Mouse (Mus musculus): ENCODE measurements around the gene Il10ra. TPM values are rescaled to one million over a fixed set of nuclear protein-coding genes. Genes with fewer than 3 reads are reported as not detected.
A peak's percentile ranks its signal among the peaks of the same experiment; 100 is the strongest.

Gene Il10ra
- total and polyA plus RNA-seq, 3 experiments, result 2.3 to 3.7 (median 3.1) TPM

- DNase-seq, result peak; percentile 88
These were observed 7.5 kb downstream of the Il10ra start for GRCm38 (mm10) chr9:45261466-45261865.

GRCm38 (mm10) chr9:45259065-45259464 lies 9.9 kb downstream of the Il10ra start:
- DNase-seq, result no peak

- DNase-seq, result no peak
These were observed 13.0 kb downstream of the Il10ra start for GRCm38 (mm10) chr9:45255967-45256366.

DNA sequence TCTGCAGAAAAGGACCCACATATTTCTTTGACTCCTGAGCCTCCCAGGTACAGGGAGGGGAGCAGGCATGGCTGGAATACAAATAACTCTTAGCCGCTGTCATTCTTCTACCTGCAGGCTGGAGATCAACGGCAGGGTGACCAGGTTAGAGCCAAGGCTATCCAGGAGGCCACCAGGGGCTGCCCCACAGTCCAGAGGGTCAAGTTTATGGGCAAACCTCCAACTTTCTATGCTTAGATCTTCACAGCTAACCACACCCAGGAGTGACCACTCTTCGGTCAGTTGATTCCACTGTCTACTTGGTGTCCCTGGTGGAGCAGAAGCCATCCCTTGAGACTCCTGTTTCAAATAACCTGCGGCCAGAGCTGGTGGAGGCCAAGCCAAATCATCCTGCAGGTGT lies 13.5 kb downstream of the Il10ra start:
- no peak for DNase-seq

- DNase-seq, result no peak
These were observed 14.3 kb downstream of the Il10ra start for GRCm38 (mm10) chr9:45254605-45255004.

DNA sequence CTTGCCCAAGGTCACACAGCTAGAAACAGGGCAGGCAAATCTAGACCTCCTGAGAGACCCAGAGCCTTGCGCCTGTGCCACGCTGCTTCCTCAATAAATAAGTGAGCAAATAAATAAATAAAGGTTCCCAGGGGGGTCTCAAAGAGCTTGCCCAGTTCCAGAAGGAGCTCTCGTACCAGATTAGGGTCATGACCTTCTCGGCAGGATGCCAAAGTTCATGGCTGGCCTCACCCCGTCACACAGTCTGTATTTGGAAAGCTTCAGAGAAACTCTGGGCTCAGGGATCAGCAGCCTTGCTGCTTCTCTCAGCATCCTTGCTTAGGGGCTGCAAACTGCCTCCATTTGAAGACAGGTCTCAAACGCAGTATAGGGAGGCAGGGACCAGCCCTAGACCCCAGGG lies 14.9 kb downstream of the Il10ra start:
- DNase-seq, result no peak

- no peak for DNase-seq
These were observed 16.6 kb downstream of the Il10ra start for GRCm38 (mm10) chr9:45252395-45252794.

- no peak for DNase-seq
These were observed 17.0 kb downstream of the Il10ra start for GRCm38 (mm10) chr9:45251990-45252389.

DNA sequence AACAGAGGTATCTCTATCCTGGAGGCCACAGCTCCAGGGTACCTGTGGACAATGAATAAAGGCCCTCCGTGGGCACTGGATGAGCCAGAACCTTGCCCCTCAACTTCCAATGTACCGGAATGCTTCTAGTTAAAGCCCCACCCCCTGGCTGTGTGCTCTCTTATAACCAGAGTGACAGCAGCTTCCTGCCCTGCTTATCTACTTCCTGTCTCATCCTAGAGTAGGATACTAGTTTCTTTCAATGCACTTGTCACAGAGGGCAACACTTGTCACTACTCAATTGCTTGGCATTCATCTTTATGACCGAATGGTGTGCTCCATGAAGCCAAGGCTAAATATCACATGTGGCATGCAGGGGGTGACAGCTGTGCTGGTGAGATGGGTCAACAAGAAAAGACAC lies 17.7 kb downstream of the Il10ra start:
- no peak for DNase-seq

GRCm38 (mm10) chr9:45250306-45250705 lies 18.6 kb downstream of the Il10ra start:
- no peak for DNase-seq

- DNase-seq, result no peak
These were observed 21.4 kb downstream of the Il10ra start for GRCm38 (mm10) chr9:45247536-45247935.

DNA sequence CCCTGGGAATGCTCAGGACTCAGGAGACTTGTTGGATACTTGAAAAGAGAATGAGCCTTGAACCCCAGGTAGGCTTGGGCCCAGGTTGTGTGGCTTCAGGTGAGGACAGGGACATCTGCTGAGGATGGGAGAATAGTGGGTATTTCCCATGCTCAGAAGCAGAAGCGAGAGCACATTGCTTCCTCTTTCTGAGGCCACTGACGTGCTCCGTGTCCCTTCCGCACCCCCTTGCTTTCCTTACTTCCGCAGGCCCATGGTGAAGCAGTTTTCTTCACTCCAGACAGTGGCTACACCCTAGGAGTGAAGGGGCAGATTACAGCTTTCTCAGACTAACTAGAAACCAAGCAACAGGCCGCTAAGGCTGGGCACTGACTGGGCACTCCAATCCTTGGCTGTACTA lies 22.9 kb downstream of the Il10ra start:
- peak; percentile 18 for DNase-seq

GRCm38 (mm10) chr9:45245432-45245831 lies 23.5 kb downstream of the Il10ra start:
- no peak for DNase-seq

- DNase-seq, result no peak
These were observed 27.6 kb downstream of the Il10ra start for GRCm38 (mm10) chr9:45241397-45241796.

- no peak for DNase-seq
These were observed 32.2 kb downstream of the Il10ra start for GRCm38 (mm10) chr9:45236744-45237143.

DNA sequence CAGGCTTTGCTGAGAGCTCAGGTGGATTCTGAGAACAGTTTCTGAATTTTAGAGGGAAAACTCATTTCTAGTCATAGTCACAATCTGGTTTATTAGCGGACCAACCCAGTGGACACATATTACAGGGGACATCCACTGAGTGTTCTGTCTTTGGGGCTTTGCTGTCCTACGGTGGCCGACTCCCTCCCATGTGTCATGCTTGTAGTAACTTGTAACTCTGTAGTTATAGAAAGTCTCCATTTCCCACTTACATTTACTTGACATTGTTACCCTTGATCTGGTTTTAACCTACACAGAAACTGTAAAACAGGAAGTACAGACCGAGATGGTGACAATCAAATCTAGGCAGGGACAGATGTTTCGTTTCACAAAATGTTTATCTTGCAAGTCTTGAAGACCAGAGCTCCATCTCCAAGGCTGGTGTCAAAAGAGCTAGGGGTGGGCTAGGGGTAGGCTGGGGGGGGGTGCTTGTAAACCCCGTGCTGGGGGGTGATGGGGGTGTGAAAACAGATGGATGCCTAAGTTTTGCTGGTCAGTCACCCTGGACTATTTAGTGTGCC lies 33.2 kb downstream of the Il10ra start:
- DNase-seq, result no peak

- DNase-seq, result no peak
These were observed 39.6 kb downstream of the Il10ra start for GRCm38 (mm10) chr9:45229359-45229758.

DNA sequence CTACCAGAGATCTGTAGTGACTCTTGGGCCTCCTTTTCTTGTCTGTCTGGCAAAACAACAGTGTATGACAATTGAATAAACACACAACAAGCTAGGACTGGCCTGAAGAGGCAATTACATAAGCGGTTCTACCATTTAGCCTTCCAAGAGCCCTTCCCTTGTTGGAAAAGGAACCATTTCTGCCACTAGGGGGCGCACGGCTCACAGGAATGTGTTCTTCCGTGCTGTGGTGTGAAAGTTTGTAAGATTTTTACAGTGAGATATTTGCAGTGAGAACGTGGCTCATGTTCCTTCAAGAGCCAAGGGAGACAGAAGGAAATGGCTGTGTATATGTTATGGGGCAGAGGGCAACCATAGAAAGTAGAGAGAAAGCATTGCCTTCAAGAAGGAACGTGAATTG lies 47.4 kb downstream of the Il10ra start:
- peak; percentile 80 for DNase-seq

- no peak for DNase-seq
These were observed 49.3 kb downstream of the Il10ra start for GRCm38 (mm10) chr9:45219644-45220043.

GRCm38 (mm10) chr9:45215526-45216179 lies 53.3 kb downstream of the Il10ra start:
- peak; percentile 21 for DNase-seq

GRCm38 (mm10) chr9:45212001-45212400 lies 56.9 kb downstream of the Il10ra start:
- no peak for DNase-seq

GRCm38 (mm10) chr9:45207015-45207743 lies 61.8 kb downstream of the Il10ra start:
- no peak for DNase-seq

- no peak for DNase-seq
These were observed 62.8 kb downstream of the Il10ra start for GRCm38 (mm10) chr9:45206121-45206520.

- DNase-seq, result no peak
These were observed 63.8 kb downstream of the Il10ra start for GRCm38 (mm10) chr9:45205143-45205542.

Measured in adrenal gland, adult 2 months (tissue).